Mouse (Mus musculus) splenic B cell, adult 2 months (primary cell): ENCODE data around the gene Ppa2.
A peak's percentile ranks its signal among the peaks of the same experiment; 100 is the strongest.

Experiments used
- DNase-seq: peaks from one replicate; pipeline ENCODE4 v3.0.0-alpha.2; 2011; ENCODE audit warnings: low read depth, low spot score
- H3K27me3 ChIP-seq: 2 replicates; pipeline ENCODE4 v1.6.1; 2012; ENCODE audit warnings: mild to moderate bottlenecking, low read length, moderate library complexity, mixed read lengths; ENCODE audit not compliant: control insufficient read depth, poor library complexity, insufficient read depth, severe bottlenecking
- H3K36me3 ChIP-seq: 2 replicates; pipeline ENCODE4 v1.6.1; 2012; ENCODE audit warnings: mild to moderate bottlenecking, low read length, moderate library complexity, mixed read lengths; ENCODE audit not compliant: control insufficient read depth, poor library complexity, insufficient read depth, severe bottlenecking

Gene Ppa2

GRCm38 (mm10) chr3:133309954-133310808, at the start of gene Ppa2:
Gene Ppa2 (plus strand): TSS chr3:133310110.
- DNase-seq = peak; percentile 90
- H3K27me3 ChIP-seq = no peaks in the 10 kb centered on the region
- no peaks in the 10 kb centered on the region for H3K36me3 ChIP-seq

DNA sequence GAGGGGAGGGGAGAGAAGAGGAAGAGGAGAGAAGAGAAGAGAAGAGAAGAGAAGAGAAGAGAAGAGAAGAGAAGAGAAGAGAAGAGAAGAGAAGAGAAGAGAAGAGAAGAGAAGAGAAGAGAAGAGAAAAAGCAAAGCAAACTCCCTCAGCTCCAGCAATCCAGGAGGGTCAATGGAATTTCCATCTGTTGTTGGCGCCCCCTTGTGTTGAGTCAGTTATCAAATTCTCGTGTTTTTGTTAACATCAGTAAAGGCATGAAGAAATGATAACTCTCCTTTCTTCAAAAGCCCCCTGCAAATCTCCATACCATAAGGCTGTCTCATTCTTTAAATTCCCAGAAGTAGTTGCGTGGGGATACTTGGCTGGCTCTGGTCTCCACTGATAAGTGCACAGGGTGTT, 38.0 kb upstream of the Ppa2 start:
- DNase-seq = peak; percentile 56
- Histone ChIP-seq H3K27me3 (no peaks in the 10 kb centered on the region), H3K36me3 (no peaks in the 10 kb centered on the region)

GRCm38 (mm10) chr3:133284587-133284986, 25.3 kb upstream of the Ppa2 start:
- Histone ChIP-seq H3K27me3 (no peaks in the 10 kb centered on the region), H3K36me3 (no peaks in the 10 kb centered on the region)
- no peak for DNase-seq

DNA sequence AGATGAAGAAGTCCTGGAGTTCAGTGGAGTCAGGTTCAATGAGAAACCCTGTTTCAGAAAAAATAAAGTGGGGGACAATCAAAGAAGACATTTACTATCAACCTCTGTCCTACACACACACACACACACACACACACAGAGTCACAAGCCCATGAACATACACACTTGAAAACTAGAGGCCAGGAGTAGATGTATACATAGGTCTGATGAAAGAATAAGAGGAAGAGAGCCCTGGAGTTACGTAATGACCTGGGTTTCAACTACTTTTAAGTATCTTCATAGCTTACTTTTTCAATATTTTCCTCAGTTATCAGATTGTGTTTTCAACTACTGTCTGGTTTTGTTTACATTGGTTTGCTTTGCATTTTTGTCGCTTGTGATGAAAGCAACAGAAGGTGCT, 21.1 kb upstream of the Ppa2 start:
- H3K36me3 ChIP-seq = no peaks in the 10 kb centered on the region
- no peak for DNase-seq
- H3K27me3 ChIP-seq = no peaks in the 10 kb centered on the region

DNA sequence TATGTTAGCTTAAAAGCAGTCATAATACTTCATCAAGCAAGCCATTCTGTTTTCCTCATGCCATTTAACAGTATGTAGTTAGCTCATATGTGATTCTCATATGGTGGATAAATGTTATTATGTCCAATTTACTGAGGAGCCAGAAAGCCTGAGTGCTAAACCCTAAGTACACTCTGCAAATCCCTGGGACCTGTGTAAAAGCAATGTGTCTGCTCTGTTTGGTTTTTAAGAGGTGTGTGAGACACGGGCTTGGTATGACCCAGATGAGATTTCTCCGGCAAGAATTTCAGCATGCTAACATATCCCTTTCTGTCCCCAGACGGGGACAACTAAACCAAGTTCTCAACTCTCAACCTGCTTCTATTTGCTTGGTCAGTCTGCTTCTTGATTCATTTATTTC, 5.6 kb upstream of the Ppa2 start:
- Histone ChIP-seq H3K27me3 (no peaks in the 10 kb centered on the region), H3K36me3 (no peaks in the 10 kb centered on the region)
- no peak for DNase-seq

DNA sequence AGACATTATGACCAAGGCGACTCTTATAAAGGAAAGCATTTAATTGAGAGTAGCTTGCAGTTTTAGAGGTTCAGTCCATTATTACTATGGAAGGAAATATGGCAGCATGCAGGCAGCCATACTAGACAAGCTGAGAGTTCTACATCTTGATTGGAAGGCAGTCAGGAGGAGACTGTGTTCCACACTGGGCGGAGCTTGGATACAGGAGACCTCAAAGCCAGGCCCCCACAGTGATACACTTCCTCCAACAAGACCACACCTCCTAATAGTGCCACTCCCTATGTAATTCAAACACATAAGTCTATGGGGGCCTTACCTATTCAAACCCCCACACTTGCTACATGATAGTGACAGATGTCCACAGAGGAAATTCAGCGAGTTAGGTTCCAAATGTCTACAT, 1.5 kb upstream of the Ppa2 start:
- Histone ChIP-seq H3K36me3 (no peaks in the 10 kb centered on the region), H3K27me3 (no peaks in the 10 kb centered on the region)
- DNase-seq = no peak

GRCm38 (mm10) chr3:133309359-133309758, 551 bp upstream of the Ppa2 start:
- H3K27me3 ChIP-seq = no peaks in the 10 kb centered on the region
- no peaks in the 10 kb centered on the region for H3K36me3 ChIP-seq
- DNase-seq = no peak

- no peaks in the 10 kb centered on the region for H3K36me3 ChIP-seq
- no peak for DNase-seq
- H3K27me3 ChIP-seq = no peaks in the 10 kb centered on the region
These were observed 884 bp downstream of the Ppa2 start for GRCm38 (mm10) chr3:133310809-133311179.

- Histone ChIP-seq H3K36me3 (no peaks in the 10 kb centered on the region), H3K27me3 (no peaks in the 10 kb centered on the region)
- DNase-seq = no peak
These were observed 2.4 kb downstream of the Ppa2 start for GRCm38 (mm10) chr3:133312331-133312730.

DNA sequence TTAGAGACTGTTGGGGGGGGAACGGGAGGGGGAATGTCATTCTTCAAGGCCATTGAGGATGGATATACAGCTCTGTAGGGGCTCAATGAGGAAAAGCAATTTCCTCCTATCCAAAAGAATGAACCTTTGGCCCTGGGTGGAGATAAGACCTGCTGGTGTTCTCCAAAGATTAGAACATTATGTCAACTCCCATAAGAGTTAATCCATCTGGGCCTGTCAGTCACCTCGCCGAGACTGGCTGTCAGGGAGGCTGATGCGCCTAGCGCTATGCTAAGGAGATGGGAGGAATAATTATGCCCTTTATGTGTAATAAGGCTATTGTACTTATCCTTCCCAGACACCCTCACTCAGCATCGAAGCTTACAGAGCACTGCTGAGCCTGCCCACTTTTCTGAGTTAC, 2.9 kb downstream of the Ppa2 start:
- no peak for DNase-seq
- Histone ChIP-seq H3K36me3 (no peaks in the 10 kb centered on the region), H3K27me3 (no peaks in the 10 kb centered on the region)

DNA sequence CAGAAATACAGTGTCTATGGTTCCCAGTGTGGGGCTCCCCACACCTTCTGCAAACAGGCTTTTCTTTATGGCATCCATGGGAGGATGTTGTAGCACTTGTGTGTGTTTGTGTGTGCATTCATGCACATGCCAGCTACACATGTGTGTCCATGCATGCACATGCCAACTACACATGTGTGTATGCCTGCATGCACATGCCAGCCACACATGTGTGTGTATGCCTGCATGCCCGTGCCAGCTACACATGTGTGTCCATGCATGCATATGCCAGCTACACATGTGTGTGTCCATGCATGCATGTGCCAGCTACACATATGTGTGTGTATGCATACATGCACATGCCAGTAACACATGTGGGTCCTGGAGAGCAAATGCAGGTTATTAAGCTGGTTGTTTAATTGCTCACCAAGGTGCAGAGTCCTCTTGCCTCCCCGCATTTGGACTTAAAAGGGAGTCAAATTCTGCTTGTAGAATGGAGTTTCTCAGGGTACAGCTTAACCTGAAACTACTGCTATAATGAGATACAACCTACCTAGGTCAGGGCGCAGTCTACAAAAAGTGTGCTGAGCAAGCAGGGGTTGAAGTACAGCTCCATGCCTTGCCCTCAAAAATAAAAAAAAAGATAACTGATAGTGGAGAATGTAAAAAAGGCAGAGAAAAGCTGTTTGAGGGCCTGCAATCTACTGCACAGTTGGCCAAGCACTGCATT, 3.7 kb downstream of the Ppa2 start:
- H3K27me3 ChIP-seq = no peaks in the 10 kb centered on the region
- no peaks in the 10 kb centered on the region for H3K36me3 ChIP-seq
- no peak for DNase-seq

DNA sequence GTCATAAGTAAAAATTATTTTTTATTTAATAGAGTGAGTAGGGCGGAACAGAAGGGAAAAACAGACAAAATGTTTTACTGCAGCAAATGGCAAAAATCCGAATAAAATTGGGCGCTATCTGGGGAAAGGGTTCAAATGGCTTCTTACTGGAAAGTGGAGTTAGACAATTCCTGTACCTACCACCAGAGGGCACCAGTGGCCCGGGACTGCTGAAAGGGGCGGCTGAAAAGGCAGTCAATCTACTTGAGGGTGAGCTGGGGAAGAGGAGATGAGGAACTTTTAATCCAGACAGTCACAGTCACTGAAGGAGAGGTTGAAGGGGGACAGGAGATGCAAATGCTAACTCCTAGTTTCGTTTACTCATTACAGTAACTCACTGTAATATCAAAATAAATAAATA, 4.6 kb downstream of the Ppa2 start:
- no peaks in the 10 kb centered on the region for H3K36me3 ChIP-seq

GRCm38 (mm10) chr3:133315011-133315410, 5.1 kb downstream of the Ppa2 start:
- no peak for DNase-seq

More for the DNA sequence above, 4.6 kb downstream of the Ppa2 start:
- H3K27me3 ChIP-seq = no peaks in the 10 kb centered on the region
- peak; percentile 85 for DNase-seq

DNA sequence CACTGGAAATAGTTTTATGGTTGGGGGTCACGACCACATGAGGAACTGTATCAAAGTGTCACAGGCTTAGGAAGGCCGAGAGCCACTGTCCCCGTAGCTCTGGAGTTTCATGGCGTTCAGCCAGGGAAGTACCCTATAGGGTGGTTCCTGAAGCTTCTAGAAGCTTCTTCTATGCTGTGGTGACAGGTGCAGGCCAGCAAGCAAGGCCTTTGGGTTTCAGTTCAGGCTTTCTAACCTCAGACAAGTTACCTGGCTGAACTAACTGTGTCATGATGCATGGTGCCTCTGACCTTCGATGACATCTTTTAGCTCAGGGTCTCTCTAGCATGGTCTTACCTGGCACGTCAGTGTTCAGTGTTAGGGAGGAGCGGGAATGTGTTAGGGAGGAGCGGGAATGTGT, 5.7 kb downstream of the Ppa2 start:
- H3K36me3 ChIP-seq = no peaks in the 10 kb centered on the region
- no peaks in the 10 kb centered on the region for H3K27me3 ChIP-seq
- DNase-seq = peak; percentile 58

More at GRCm38 (mm10) chr3:133315011-133315410, 5.1 kb downstream of the Ppa2 start:
- Histone ChIP-seq H3K36me3 (no peaks in the 10 kb centered on the region), H3K27me3 (no peaks in the 10 kb centered on the region)

GRCm38 (mm10) chr3:133317845-133318244, 7.9 kb downstream of the Ppa2 start:
- Histone ChIP-seq H3K36me3 (no peaks in the 10 kb centered on the region; the same call in 1 of the 2 replicates), H3K27me3 (no peaks in the 10 kb centered on the region)
- DNase-seq = no peak
